Mouse (Mus musculus) c-Kit-positive CD71-positive TER-119-negative erythroid progenitor cells, embryonic 14.5 days (primary cell): ENCODE measurements at regions not wholly inside any gene's neighbourhood (a gene's known extent, or its start where the extent isn't known, plus 50 kb on each side); places are given as distances from the start of the nearest gene placed in this dataset.

ENCODE experiments used
- DNase-seq: peaks from one replicate; pipeline ENCODE4 v3.0.0-alpha.2; 2013; ENCODE audit warnings: low read depth

DNA sequence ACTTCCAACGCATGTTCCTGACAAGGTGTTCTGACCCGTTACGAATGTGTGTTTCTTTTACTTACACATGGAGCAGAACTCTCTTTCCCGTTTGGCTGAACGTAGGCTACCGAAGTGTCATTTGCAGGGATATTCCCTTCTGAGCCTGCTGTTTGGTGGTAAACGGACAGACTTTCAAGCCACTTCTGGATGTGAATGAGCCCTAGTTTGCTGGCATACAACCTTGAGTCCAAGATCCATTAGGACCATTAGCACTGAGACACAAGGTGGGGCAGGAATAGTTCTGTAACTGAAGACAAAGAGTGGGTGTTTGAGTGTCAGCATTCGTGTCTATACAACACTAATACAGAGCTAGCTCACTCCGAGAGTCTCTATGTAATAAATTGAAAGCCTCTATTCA, 113.3 kb upstream of the Rmdn2 start:
- no peak for DNase-seq

DNA sequence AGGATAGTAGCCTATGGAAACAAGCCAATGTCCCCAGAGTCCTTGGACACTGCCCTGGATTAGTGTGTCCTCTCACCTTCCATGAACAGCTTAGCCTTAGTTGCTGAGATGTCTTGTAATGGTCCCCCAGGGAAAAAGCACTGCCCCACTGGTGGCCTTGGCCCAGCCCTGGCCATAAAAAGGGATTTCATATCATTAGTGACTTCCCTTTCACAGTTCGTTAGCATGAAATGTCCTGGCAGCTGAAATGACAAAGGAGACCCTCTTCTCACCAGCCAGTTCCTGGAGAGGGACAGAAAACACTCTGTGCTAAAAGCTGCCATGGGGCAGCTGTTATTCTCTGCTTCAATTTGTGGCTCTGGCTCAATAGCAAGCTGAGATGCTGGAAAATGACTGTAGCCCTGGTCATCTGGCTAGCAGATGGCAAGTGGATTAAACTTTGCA, 110.6 kb upstream of the Rmdn2 start:
- no peak for DNase-seq

DNA sequence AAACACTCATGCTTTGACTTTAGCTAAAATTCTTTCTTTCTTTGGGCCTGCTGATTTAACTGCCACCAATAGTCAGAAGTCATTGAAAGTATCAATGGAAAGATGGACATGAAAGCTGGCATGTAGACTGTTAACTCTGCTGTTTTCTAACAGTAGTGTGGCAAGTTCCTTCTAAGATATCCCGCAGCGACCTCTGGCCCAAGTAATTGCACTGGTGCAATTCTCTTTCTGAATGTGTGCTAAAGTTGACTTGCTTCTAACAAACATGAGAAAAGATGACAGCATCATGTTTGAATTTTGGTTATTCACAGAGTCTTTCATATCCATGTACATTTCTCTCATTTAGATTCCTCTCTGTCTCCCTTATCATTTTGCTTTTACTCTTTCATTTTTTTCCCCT, 109.7 kb upstream of the Rmdn2 start:
- DNase-seq: no peak

DNA sequence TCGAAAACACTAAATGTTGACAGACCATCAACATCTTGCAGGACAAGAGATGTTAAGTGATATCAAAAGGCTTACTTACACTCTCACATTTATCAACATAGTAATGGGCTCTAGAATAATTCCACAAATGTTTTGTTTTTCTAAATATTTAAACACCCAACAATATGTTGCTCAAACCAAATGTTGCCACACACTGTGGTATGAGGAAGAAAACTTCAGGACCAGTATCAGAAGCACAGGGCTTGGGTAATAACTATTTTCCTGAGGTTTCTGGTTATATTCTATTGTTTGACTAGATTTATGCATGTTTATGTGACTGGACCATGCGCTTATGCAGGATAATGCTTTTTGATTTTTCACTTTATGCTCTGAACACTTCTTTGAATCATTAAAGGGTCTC, 108.6 kb upstream of the Rmdn2 start:
- DNase-seq: no peak

DNA sequence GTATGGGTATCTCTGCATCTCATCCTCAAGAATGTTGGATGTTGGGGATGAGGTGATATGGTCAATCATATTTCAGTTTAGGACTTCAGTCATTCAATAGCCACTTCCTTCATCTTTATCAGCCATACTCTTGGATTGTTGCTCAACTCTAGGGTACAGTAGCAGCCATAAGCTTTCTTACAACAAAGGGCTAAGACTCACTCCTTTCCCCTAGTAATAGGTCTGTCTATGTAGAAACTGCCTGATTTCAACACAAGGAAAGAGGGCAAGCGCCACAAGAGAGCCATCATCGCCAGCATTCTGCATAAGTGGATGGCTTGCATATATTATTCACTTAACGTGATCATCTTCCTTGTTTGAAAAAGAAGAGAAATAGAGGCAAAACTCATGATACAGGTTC, 107.5 kb upstream of the Rmdn2 start:
- no peak for DNase-seq

DNA sequence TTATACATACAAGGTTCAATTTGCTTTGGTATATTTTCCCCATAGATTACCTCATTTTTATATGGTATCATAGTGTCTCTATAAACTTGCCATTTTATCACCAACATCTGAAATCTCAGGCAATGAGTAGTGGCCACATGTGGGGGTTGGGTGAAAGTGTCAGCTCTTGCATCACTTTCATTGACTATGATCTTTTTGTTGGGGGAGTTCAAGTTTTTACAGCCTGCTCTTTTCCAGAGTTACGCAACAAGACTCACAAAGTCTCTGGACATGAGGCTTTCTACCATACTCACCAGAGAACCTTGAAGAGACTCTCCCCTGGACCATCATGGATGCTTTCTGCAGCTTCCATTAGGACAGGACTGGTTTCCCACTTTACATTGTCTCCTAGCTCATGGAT, 106.1 kb upstream of the Rmdn2 start:
- DNase-seq: no peak

DNA sequence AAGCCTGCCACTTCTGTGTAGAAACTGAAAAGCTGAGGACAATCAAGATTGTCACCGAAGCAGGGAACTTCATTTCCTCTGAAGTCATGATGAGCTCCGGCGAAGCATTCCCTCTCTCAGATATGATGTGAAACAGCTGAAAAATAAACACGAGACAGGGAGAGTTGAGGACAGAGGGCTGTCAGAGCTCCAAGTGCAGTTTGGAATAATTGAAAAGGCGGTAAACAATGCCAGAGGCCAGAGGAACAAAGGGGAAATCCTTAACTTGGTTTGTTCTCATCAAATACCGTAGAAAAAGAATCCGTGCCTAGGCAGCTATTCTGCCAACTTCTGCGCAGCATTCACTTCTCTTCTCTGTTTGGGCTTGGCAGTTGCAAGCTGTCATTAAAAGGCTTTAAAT, 102.4 kb upstream of the Rmdn2 start:
- no peak for DNase-seq

DNA sequence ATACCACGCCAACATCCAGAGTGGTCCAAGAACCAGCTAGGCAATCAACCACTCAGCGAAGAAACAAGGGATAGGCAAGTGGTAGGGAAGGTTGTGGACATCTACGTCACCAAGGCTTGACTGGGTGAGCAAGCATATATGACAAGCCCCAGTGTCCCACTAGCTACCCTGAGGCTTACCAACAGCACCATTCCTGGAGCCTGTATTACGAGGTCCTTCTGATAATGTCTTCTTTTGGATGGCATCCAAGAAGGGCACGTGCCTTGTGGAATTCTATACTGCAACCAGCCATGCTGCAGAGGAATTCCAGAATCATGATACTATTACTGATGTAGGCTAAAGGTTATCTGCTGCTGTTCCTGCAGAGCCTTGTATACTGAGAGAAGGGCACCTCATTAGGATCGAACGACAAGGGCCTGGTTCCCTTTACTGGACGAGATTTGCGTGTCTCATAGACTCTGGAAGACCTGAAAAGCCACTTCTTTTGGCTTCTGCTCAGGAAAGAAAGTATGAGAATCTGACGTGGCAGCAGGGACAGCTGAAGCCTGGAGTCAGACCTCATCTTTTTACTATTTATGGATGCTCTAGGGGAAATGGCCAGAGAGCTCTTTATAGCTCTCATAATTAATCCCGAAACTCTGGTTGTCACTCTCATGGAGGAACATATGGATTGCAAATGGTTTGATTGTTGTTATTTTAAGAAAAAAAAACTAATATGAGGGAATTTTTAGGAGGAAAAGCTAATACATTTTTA, 101.5 kb upstream of the Rmdn2 start:
- DNase-seq: no peak

DNA sequence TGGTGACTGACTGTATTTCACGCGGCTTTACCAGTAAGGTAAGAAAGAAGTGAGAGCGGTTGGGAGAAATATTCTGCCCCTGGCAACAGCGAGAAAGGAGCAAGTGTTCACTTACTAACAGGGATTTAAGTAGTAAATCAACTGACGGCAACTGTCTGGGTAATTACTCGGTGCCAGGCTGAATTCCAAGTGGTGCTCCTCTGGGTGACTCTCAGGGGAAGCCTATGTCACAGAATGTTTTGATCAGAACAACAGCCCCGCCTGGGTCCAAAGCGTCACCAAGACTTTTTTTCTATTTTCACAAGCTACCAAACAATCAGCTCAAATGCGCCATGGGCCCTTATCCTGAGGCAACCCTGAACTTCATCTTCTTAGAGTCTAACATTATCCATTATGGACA, 100.4 kb upstream of the Rmdn2 start:
- no peak for DNase-seq

DNA sequence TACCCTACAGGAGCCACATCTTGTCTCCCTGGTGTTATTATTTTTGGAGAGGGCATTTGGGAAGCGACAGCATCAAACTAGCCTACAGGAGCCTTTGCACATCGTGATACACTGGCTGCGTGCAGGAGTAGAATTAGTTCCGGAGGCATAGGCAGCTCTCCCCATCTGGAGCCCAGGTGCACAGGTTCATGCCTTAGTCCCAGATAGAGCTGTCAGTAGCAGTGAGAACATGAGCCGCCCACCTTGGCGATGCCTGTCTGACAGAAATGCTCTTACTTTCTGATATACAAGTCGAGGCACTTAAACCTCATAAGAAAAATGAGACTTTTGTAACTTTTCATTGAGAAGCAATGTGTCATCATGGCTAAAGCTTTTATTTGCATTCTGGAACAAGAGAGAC, 97.6 kb upstream of the Rmdn2 start:
- no peak for DNase-seq

DNA sequence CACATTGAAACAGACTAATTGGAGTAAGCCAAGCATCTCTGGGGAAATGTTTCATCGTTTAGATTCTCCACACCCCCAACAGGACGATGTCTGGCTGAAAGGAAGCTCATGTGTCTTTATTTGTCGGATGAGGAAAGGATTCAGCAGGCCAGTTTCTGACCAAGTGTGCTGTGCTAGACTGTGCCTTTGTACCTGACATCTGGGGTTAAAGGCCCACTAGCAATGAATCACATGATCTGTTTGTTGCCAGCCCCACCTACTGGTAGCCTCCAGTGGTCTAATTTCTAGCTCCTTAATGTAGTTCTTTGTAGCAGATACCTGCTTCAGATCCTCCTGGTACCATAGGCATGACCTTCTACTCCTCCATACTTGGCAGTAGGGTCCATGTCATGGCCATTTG, 93.5 kb upstream of the Rmdn2 start:
- DNase-seq: peak; percentile 5

DNA sequence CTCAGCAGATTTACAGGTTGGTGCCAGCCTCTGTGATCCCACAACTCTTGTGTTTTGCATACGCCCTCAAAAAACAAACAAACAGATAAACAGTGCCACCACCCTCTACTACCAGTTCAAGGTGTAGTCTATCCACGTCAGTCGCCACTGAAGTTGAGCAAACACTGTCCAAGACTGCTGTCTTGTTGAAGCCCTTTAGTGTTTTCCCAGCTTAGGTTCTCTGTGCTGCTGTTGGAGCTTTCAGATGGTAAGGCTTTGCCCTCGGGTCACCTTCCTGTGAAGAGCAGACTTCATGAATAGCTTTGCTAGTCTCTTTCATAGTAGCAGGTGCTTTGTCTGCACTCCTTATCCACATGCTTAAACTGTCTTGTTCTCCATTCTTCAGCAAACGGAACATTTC, 93.0 kb upstream of the Rmdn2 start:
- DNase-seq: no peak

DNA sequence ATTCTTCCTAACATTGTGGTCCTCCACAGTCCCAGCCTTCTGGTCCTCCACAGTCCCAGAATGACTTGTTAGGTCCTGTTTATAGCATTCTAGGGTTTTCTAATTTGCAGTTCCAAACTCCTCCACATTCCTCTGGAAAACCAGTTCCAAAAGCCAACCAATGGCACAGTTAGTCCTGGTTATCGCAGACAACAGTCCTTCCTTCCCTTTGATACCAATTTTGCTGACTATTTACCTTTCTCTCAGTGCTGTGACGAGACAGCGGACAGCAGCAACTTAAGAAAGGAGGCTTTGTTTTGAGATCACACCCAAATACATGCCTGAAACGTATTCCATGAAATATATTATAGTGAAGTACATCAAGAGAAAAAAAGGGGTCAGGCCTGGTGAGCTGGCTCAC, 92.3 kb upstream of the Rmdn2 start:
- DNase-seq: peak; percentile 1

DNA sequence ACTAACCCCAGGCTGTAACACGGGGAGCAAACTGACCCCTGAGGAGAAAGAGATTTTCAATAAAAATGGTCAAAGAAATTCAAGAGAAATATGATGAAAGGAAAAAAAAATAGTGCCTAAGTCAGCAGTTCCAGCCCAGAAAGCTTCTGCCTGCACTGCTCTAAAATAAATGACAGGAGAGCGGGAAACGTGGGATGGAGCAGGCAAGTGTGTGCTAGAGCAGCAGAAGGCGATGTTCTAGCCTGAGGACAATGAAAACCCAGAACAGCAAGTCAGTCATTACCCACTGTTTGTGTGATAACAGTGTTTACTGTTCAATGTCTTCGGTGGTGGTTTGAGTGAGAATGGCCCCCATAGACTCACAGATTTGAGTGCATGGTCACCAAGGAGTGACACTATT, 91.4 kb upstream of the Rmdn2 start:
- DNase-seq: no peak

DNA sequence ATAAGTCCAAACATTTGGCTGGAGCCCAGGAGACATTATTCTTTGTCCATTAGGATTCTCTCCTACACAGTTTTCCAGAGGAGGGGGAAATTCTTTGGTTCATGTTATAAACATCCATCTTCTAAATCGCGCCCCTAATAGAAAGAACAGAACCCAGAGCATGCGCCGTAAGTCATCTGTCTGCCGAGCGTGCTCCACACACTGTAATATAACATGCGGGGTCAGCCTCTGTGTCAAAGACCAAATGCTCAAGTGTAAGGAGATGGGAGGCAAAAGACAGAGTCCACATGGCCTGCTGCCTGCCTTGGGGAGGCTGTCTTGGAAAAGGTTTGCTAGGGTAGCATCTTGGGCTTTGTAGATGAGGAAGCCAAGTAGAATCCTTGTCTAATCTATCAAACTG, 90.0 kb upstream of the Rmdn2 start:
- DNase-seq: no peak

DNA sequence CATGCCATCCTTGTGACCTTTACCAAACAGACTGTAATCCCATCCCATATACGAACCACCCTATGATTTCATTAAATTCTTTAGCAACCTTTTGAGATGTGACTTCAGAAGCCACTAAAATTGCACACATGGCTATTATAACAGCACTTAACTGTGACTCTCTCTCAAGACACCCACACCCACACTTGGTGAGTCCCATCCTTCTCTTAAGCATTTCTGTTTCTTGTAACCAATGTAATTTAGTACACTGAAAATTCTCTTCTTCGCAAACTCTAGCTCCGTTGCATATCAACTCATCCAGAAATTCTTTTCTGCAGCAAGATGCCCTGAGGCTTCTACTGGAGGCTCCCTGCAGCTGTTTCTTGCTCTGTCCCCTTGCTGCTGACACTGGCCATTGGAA, 88.4 kb upstream of the Rmdn2 start:
- DNase-seq: no peak

DNA sequence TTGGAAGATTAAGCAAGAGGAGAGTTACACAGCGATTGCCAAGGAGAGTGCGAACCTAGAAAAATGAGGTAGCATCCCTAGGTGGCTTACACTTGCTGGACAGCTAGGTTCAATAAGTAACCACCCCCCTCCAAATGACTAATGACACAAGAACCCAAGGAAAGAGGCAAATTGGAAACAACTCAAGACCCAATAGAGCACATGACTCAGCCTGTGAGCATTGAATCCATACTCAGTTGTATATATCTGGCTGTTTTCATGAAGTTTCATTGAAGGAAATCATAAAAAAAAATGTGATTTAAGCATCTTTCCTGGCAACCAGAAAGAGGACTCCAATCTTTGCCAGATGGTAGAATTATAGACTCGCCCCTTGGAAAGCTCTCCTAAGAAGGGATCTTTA, 84.3 kb upstream of the Rmdn2 start:
- no peak for DNase-seq

DNA sequence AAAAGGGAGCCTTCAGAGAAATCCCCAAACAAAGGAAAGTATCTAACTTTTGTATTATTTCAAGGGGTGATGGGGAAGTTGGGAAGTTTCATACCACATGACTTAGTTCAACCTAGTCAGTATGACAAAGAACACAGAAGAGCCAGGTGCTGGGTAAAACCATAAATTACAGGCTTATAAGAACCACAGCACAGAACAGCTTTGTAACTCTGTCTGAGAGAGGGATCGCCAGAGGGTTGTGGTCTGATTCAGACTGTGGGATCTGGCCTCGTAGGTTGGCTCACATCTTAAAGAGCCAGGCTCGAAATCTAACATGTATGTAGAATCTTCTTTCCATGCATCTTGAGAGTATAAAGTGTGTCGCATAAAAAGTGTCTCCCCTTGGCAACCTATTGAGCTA, 75.1 kb upstream of the Rmdn2 start:
- no peak for DNase-seq

DNA sequence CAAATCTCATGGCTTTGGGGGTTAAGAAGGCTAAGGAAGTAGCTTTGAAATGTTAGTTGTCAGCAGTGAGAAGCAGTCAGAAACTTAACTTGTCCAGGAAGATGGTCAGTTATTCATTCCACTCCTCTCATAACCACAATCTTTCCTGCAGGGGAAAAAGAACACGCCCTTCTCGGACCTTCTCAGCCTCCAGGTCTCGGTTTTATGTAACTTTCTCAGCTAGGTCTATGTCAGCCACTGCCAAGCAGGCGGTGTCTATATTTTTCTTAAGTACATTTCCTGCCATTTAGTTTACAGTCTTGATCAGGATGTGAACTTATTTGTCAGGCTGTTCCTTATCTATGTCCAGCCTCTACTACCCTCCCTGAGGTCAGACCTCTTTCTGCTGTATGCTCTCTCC, 72.9 kb upstream of the Rmdn2 start:
- DNase-seq: no peak

DNA sequence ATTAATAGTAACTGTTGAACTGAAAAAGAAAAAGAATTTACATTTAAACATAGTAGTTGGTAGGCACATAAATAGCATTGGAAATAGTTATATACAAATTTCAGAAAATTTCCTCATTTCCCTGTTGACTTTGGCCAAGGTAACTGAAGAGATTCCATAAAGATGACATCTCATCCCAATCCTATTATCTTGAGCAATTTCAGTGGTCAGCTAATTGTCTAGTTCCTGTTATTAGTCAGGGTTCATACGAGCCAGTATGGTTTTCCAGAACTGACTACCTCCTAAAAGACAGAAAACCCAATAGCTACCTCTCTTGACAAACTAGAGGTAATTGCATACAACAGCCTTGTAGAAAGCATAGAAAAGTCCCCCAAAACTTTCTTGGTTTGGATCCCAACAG, 71.6 kb upstream of the Rmdn2 start:
- DNase-seq: no peak

DNA sequence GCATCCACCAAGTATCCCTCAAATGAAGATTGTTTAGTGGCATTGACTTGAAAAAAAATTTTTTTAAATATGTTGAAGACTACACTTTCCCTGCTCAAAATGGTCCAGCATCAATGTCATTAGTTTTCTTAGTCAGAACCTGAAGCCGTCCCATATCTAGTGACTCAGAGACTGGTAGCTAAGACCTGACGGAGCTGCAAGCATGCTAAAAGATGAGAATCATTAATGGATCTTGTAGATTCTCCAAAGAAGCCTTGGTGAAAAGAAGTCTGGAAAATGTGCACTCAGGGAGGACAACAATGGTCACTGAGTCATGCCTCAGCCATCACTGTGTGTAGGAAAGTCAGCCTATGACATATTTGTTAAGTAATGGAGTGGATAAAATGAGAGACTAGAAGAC, 71.2 kb upstream of the Rmdn2 start:
- no peak for DNase-seq

DNA sequence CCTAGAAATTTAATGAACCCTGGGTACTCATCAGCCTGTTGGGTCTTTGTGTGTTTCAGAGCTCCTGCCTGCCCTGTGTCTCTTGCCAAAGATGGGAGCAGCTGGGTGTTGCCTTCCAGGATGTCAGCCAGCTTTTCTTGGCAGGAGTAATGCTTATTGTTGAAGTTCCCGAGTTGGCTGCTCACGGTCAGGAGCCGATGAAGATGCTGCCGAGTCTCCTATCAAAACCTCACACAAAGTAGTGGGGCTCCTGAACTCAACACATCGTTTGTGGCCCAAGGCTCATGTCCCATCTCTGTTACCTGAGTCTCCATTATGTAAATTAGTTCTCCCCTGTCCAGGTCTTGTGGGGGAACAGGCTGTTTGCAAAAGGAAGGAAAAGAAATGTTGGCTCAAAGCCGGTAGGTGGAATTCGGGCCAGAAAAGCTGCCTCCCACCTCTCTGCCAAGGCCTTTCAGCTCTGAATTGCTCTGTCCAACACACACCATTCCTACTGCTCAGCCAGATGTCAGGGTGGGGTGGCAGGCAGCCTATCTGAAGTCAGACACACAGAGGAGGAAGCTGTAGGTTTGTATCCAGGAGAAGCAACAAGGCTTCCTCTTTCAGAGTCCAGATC, 67.6 kb upstream of the Rmdn2 start:
- no peak for DNase-seq

DNA sequence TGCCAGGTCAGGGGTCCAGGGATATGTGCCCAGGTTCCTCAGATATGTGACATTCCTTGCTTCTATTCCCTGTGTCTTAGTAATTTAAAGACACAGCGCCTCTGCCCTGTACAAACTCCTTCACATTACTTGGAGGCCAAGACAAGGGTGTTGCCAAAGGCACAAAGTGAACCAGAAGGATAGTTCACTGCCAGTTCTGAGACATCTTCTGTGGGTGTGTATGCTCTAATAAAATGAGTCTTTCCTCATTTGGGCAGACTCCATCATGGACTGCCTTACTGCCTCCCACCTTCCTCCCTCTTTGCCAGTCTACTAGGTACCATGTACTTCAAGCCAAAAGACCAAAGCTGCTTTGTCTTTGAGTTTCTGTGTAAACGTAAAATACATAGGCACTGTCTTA, 65.8 kb upstream of the Rmdn2 start:
- DNase-seq: no peak

DNA sequence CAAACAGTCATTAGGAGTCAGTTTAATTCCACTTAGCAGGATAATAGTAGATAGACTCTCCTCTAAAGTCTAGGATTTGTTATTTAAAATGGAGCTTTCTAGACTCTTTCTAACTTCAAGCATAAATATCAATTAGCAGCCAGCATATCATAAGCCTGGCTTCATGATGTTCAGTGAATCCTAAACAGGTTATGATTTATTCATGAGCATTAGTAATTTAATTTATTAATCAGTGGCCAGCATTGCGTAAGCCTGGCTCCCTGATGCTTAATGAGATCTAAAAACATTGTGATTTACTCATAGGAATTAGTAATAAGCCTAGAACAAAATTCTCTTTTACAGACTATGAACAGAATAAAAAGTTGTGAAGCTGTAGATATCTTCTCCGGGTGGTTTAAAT, 64.6 kb upstream of the Rmdn2 start:
- DNase-seq: no peak
